Mouse (Mus musculus) spleen, adult 2 months (tissue): ENCODE data around the gene Ankrd44. TPM values are rescaled to one million over a fixed set of nuclear protein-coding genes. Genes with fewer than 3 reads are reported as not detected.

ENCODE experiments used
- DNase-seq, 2 experiments: peaks; one replicate each; pipeline versions ENCODE4 v3.0.0 to v3.0.0-alpha.2; 2012 to 2021; ENCODE audit warnings: low spot score in 2 of 2, low read depth in 1 of 2
- H3K27ac ChIP-seq: fragments of 200-500 bp; 2 replicates; pipeline ENCODE4 v1.5.1; 2012; ENCODE audit warnings: low read length, inconsistent platforms; ENCODE audit not compliant: insufficient read depth
- H3K27me3 ChIP-seq: fragments of 200-500 bp; 2 replicates; pipeline ENCODE4 v1.6.1; 2012; ENCODE audit warnings: mild to moderate bottlenecking, moderate library complexity, low read length, inconsistent platforms; ENCODE audit not compliant: control insufficient read depth, insufficient read depth
- H3K36me3 ChIP-seq: fragments of 200-500 bp; 2 replicates; pipeline ENCODE4 v1.6.1; 2012; ENCODE audit warnings: mild to moderate bottlenecking, low read length, inconsistent platforms; ENCODE audit not compliant: control insufficient read depth, insufficient read depth
- H3K4me1 ChIP-seq: fragments of 200-500 bp; 2 replicates; pipeline ENCODE4 v1.6.1; 2011; ENCODE audit warnings: inconsistent platforms; ENCODE audit not compliant: control insufficient read depth, insufficient read depth, insufficient read length
- H3K4me3 ChIP-seq: fragments of 200-500 bp; 2 replicates; pipeline ENCODE4 v1.5.1; 2011; ENCODE audit warnings: mild to moderate bottlenecking, inconsistent platforms; ENCODE audit not compliant: insufficient read depth, insufficient read length; ENCODE audit errors: extremely low read depth
- CTCF ChIP-seq: fragments of 200-500 bp; IDR thresholded peaks from 2 replicates; pipeline ENCODE4 v1.5.1; 2011; ENCODE audit warnings: mild to moderate bottlenecking, inconsistent platforms; ENCODE audit not compliant: insufficient read depth, insufficient read length, insufficient replicate concordance; ENCODE audit errors: extremely low read depth
- POLR2A ChIP-seq: fragments of 200-500 bp; IDR thresholded peaks from 2 replicates; pipeline ENCODE4 v1.6.1; 2011; ENCODE audit warnings: low read depth, low read length, inconsistent platforms
- whole genome bisulfite sequencing: fragments of 180-500 bp; shearing (Covaris S2); methylation state at CpG from one replicate; pipeline ENCODE4 v1.1.7; 2018; 5-methylcytosine and 5-hydroxymethylcytosine counted together
- polyA plus RNA-seq: library from polyadenylated mRNA; depleted of rRNA; stranded (reverse); fragments of >200 nt; gene quantifications from 2 replicates; pipeline ENCODE4 v1.2.3, GENCODE M21; 2012

Ankrd44 gene
- polyA plus RNA-seq, 1 experiment, result 43.1 TPM

DNA sequence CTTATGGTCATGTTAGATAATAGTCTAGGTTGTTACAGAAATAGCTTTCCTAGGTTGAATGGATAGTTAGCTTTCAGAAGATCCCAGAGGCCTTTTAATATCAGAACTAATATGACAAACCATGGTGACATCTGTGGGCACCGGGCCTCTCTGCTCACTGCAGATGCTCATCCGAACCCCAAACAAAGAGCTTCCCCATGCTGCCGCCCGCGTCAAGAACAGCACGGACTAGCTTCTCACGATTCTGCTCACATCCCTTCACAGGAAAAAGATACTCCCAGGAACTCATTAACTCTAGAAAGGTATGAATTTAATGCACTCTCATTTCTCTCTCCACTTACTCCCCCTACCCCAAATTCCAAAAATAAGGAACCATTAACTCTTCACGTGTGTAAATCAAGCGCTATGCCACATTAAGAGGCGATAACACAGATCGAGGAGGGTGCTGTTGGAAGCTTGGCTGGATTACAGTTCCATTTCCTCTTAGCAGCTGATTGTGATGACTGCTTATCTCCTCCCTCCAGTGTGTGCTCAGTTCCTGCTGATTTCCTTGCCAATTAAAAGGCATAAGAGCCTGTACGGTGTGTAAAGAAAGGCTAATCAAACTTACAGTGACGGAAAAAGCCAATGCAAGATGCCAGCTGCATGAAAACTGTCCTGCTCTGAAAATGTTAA lies 235.8 kb downstream of the Ankrd44 start:
- DNase-seq, result no peak

DNA sequence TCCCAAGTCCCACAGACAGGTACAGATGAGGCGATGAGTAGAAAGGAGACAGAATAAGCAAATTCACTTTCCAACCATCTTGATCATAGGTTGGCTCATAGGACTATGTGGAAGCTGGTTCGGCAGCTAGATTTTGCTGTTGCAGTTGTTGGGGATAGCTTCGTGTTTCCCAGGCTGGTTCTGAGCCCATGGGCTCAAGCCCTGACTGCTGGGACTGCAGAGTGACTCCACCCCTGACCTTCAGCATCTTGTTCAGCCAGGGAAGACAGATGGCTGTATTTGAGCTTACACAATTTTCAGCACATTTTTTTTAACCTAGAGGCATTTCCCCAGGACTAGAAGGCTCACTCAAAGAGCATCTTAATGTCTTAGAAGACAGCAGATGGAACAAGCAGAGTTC lies 237.7 kb downstream of the Ankrd44 start:
- Histone ChIP-seq H3K27me3 (no peaks in the 10 kb centered on the region), H3K4me1 (no peaks in the 10 kb centered on the region), H3K4me3 (no peak overlapping the region), H3K36me3 (peaks cover 8% of the 10 kb centered on the region), H3K27ac (no peak overlapping the region)
- no peak for TF ChIP-seq CTCF
- no peak for TF ChIP-seq POLR2A
- no peak for DNase-seq
- 95% methylated on average over 3 of the region's 3 CpGs for WGBS

More for the DNA sequence above, 235.8 kb downstream of the Ankrd44 start:
- H3K27ac ChIP-seq, result no peak overlapping the region
- H3K4me1 ChIP-seq, result no peaks in the 10 kb centered on the region
- H3K27me3 ChIP-seq, result no peaks in the 10 kb centered on the region
- 68% methylated on average over 13 of the region's 13 CpGs for WGBS
- TF ChIP-seq POLR2A, result no peak
- no peak for TF ChIP-seq CTCF
- H3K4me3 ChIP-seq, result no peak overlapping the region
- H3K36me3 ChIP-seq, result peaks cover 9% of the 10 kb centered on the region

DNA sequence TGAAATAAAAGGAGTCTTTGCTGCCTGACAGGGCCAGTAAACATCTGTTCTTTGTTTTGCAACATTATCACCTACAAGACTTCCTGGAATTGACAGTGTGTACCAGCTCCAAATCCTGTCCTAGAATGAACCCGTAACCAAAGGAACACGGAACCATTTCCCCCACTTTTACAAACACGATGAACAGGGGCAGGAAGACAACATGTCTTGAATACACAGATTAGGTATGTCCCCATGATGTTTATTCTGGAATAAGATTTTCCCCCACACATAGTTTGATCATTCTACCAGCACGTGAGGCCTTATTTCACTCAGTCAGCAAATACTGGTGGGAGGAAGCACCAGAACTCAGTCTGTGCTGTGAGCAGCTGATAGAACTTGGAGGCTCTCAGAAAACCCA lies 241.9 kb downstream of the Ankrd44 start:
- Histone ChIP-seq H3K27me3 (no peaks in the 10 kb centered on the region), H3K4me1 (no peaks in the 10 kb centered on the region), H3K4me3 (no peak overlapping the region), H3K27ac (no peak overlapping the region), H3K36me3 (peaks cover 16% of the 10 kb centered on the region)
- TF ChIP-seq POLR2A, result no peak
- no peak for TF ChIP-seq CTCF
- no peak for DNase-seq
- 84% methylated on average over 4 of the region's 4 CpGs for WGBS

DNA sequence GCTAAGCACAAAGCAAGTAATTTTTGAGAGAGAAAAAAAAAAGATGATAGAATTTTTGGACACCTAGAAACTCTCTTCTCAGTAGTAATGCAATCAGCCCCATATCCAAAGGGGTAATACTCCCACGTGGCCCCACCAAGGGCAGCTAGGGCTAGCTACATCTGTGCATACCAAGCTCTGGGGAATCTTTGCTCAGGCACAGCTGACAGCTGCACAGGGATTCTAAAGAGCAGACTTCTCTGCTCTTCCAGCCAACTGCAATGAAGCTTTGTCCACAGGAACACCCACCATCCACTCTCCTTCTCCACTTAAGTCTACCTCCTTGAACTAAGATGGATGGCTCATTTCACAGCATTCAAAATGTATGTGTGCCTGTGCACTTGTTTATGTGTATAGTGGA lies 246.6 kb downstream of the Ankrd44 start:
- TF ChIP-seq CTCF (no peak), POLR2A (no peak)
- Histone ChIP-seq H3K4me1 (no peaks in the 10 kb centered on the region), H3K27ac (no peak overlapping the region), H3K36me3 (peaks cover 21% of the 10 kb centered on the region), H3K27me3 (no peaks in the 10 kb centered on the region), H3K4me3 (no peak overlapping the region)
- no peak for DNase-seq
- WGBS, result 92% methylated on average over 1 of the region's 1 CpGs

DNA sequence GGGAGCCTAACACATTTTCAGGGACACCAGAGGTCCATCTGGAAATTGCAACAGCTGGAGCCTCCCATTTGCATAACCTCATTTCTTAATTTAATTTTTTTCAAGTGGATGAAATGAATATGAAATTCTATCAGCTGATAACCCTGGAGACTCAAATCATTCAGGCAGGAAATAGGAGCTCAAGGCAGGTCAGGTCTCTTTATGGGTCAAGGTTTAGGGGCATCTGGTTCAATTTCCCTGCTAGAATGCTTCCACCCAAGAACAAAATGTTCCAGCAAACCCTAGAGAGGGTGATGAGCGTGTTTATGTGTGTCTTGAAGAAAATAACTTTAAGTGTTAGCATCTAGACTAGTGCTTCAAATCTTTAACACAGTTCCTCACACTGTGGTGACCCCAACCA lies 248.2 kb downstream of the Ankrd44 start:
- Histone ChIP-seq H3K4me1 (no peaks in the 10 kb centered on the region), H3K27me3 (no peaks in the 10 kb centered on the region), H3K4me3 (no peak overlapping the region), H3K27ac (no peak overlapping the region), H3K36me3 (peaks cover 20% of the 10 kb centered on the region)
- no peak for TF ChIP-seq POLR2A
- no peak for DNase-seq
- WGBS, result 91% methylated on average over 1 of the region's 1 CpGs

DNA sequence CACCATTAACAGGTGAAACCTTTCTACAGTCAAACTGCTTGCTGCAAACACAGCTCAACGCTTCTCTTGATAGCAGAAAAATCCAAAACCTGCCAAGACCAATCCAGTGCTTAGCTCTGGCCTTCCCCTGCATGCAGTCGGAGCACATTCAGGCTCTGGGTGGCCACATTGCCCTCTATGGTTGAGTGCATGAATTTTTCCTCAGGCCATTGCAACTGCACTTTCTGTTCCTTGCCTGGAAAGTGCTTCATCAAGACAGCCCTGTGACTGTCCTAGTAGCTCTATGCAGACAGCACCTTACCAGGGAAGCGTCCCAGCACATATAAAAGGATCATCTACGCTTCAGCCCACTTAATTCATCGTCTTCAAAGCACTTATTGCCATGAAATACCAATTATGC lies 250.7 kb downstream of the Ankrd44 start:
- DNase-seq, result no peak
- Histone ChIP-seq H3K27ac (no peak overlapping the region), H3K36me3 (peaks cover 15% of the 10 kb centered on the region), H3K4me3 (no peak overlapping the region), H3K27me3 (no peaks in the 10 kb centered on the region), H3K4me1 (no peaks in the 10 kb centered on the region)
- 87% methylated on average over 5 of the region's 5 CpGs for WGBS
- no peak for TF ChIP-seq CTCF
- no peak for TF ChIP-seq POLR2A

DNA sequence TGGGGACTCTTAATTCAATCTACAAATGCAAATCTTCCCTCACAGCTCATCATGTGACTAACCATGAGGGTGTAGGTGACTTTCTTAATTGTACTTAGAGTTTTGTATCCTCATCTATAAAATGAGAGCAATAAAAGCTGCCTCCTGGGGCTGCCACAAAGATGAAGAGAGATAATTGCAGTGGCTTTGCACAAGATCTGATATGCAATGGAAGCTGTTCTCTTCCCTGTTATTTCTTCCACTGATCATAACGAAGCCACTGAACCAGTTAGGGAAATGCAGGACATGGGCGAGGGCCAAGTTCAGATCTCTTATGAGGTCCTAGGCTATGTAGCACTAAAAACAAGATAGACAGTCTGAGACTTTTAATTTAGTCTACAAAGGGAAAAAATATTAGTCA lies 258.2 kb downstream of the Ankrd44 start:
- no peak for TF ChIP-seq POLR2A
- no peak for TF ChIP-seq CTCF
- no peaks in the 10 kb centered on the region for H3K27me3 ChIP-seq
- no peak for DNase-seq
- no peak overlapping the region for H3K27ac ChIP-seq
- H3K36me3 ChIP-seq, result peaks cover 20% of the 10 kb centered on the region
- no peaks in the 10 kb centered on the region for H3K4me1 ChIP-seq
- 92% methylated on average over 2 of the region's 2 CpGs for WGBS
- no peak overlapping the region for H3K4me3 ChIP-seq
